Mouse (Mus musculus) lung, postnatal 36 days (tissue): ENCODE results near the gene Arl5b.

Source experiments
- DNase-seq: peaks from one replicate; pipeline ENCODE4 v3.0.0; 2022; ENCODE audit warnings: mixed read lengths

The Arl5b gene

DNA sequence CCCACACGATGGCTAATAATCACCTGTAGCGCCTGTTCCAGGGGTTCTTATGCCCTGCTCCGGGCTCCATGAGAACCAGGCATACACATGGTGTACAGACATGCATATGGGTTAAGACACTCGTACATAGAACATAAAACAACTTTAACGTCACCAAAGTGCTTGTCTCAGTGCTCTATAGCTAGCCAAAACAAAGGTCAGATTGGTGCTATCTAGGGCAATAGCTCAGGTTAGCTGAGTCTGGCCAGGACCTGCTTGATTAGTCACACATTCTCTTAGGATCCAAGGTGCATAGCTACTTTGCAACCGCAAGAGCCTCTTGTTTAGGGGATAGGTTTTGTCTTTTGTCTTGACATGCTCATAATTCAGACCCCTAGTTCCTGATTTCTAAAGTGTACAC is 63.5 kb downstream of the Arl5b start:
- DNase-seq: no peak

DNA sequence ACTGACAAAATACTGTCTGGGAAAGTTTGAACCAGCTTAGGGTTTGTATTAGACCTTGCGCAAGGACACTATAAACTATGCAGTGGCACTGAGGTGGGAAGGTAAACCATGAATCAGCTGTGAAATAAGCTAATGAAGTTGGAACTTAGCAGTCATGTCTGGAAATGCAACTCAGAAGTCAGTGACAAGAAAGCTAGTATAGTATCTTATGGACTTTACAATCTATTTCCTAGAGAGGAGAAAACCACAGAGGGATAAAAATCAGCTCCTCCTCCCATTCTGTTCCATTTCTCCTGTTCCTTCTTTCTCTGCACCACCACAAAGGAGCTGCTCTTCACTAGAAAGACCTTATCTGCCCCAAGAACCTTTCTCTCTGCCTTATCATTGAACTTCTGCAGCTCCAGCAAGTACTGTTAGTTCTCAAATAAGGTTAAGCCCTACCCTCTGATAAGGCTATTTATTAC is 72.1 kb downstream of the Arl5b start:
- DNase-seq: no peak
